Mouse (Mus musculus): Measurements from ENCODE around the gene Slc25a33.

The Slc25a33 gene

GRCm38 (mm10) chr4:149774094-149774470 lies at the start of gene Slc25a33:
Slc25a33 (minus strand) TSS chr4:149774277.
- in situ Hi-C loops (cut with MboI, MseI): no loop called here

DNA sequence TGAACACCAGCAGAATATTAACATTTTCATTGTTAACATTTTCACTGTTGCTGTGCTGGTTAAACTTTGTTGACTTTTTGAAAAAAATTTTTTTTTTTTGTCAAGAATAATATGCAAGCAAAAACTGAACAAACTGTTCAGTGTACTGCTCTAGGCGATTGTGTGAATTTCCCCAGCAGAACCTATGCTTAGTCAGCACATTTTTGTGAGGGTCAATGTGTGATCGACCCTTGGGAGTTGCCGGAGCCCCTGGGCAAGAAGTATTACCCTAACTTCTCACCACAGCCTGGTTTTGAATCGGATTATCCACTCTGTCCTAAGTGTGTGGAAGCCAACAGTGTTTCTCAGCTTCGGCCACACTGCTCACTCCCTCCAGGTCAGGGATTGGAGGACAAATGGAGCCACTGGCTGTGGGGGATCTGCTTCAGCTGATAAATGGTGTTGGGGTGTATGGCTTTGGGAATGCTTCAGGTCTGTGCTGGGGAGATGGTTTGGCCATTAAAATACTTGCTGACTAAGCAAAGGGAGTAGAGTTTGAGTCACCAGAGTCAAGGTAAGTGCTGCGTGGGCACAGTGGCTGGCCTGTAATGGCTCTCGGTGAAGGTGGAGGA lies 48.6 kb upstream of the Slc25a33 start:
- in situ Hi-C loops (cut with MboI, MseI): no loop called here

GRCm38 (mm10) chr4:149822126-149822525 lies 48.0 kb upstream of the Slc25a33 start:
- in situ Hi-C loops (cut with MboI, MseI): no loop called here

DNA sequence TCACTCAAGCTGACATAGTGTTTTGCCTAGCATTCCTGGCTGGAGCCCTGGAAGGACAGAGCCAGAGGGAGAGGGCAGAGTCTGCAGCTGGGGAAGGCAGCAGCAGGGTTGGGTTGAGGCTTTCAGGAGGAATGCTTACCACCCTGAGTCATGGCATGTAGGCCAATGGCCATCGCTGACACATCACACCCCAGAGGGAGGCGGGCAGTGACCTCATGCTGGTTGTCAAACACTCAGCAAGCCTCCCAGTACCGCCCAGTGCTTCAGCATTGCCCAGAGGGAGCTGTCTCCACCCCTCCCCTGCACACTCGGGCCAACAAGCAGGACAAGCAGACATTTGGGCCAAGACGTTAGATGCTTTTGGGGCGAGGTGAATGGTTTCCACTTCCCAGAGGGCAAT lies 46.5 kb upstream of the Slc25a33 start:
- in situ Hi-C loops (cut with MboI, MseI): no loop called here

GRCm38 (mm10) chr4:149819195-149819594 lies 45.1 kb upstream of the Slc25a33 start:
- in situ Hi-C loops (cut with MboI, MseI): loop anchor here (10.0 kb wide), 1 partner anchor 1054 kb away; no protein-coding TSS in a partner anchor

DNA sequence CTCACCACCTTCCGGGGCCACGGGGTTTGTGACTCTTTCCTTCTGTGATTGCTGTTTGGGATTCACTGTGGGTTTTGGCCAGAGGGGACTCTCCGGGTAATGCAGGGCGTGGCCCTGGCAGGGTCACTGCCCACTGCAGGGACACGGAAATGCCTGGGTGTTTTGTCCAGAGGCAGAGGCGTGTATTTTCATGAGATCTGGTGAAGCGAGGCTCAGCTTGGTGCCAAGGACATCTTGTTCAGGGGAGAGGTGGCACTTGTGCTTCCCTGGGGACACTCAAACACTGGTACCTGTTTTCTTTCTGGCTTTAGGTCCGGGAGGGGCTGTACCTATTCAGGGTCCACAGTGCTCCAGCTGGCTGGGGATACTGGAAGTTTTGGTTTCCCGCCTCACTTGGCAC lies 42.5 kb upstream of the Slc25a33 start:
- in situ Hi-C loops (cut with MboI, MseI): loop anchor here (10.0 kb wide), 1 partner anchor 1052 kb away; no protein-coding TSS in a partner anchor

- in situ Hi-C loops (cut with MboI, MseI): loop anchor here (10.0 kb wide), 1 partner anchor 1051 kb away; no protein-coding TSS in a partner anchor
Measured at GRCm38 (mm10) chr4:149815586-149815985, 41.5 kb upstream of the Slc25a33 start.

GRCm38 (mm10) chr4:149813409-149814184 lies 39.5 kb upstream of the Slc25a33 start:
- in situ Hi-C loops (cut with MboI, MseI): loop anchor here (10.0 kb wide), 1 partner anchor 1049 kb away; no protein-coding TSS in a partner anchor

GRCm38 (mm10) chr4:149810372-149810771 lies 36.3 kb upstream of the Slc25a33 start:
- in situ Hi-C loops (cut with MboI, MseI): loop anchor here (10.0 kb wide), 1 partner anchor 1046 kb away; no protein-coding TSS in a partner anchor

GRCm38 (mm10) chr4:149808584-149809227 lies 34.6 kb upstream of the Slc25a33 start:
- in situ Hi-C loops (cut with MboI, MseI): no loop called here

GRCm38 (mm10) chr4:149808060-149808567 lies 34.0 kb upstream of the Slc25a33 start:
- in situ Hi-C loops (cut with MboI, MseI): no loop called here

GRCm38 (mm10) chr4:149806699-149807381 lies 32.8 kb upstream of the Slc25a33 start:
- in situ Hi-C loops (cut with MboI, MseI): no loop called here

- in situ Hi-C loops (cut with MboI, MseI): loop anchor here (5.0 kb wide), 2 partner anchors 165 to 300 kb away; no protein-coding TSS in a partner anchor
Measured at GRCm38 (mm10) chr4:149802269-149802668, 28.2 kb upstream of the Slc25a33 start.

DNA sequence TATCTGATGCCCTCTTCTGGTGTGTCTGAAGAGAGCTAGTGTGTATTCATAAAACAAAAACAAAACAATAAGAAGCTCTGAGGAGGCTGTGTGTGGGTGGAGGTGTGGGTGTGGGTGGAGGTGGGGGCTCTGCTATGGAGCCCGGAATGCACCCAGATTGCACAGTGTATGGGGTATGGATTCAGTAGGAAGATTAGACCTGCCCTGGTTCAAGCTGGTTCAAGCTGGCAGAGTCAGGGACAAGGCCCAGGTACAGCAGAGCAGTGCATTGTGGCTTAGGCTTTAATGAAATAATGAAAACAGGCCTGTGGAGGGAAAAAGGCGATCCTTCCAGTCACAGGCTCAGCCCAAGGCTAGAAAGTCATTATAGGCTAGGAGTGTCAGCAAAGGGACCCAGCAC lies 26.5 kb upstream of the Slc25a33 start:
- in situ Hi-C loops (cut with MboI, MseI): loop anchor here (5.0 kb wide), 2 partner anchors 167 to 302 kb away; no protein-coding TSS in a partner anchor

DNA sequence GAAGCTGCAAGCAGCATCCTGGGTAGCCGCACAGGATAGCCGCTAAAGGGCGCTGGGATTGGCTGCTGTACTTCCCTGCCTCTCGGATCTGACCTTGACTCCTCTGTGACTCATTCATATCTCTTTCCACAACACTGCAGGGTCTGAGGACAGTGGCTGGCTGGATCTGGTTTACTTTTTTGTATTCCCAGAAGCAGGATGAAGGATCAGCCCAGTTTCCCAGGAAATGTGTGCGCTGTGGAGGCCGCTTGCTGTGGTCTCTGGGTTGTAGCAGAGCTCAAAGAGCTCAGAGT lies 26.0 kb upstream of the Slc25a33 start:
- in situ Hi-C loops (cut with MboI, MseI): loop anchor here (5.0 kb wide), 2 partner anchors 167 to 302 kb away; no protein-coding TSS in a partner anchor

- in situ Hi-C loops (cut with MboI, MseI): loop anchor here (5.0 kb wide), 2 partner anchors 168 to 303 kb away; no protein-coding TSS in a partner anchor
Measured at GRCm38 (mm10) chr4:149799346-149800171, 25.5 kb upstream of the Slc25a33 start.

DNA sequence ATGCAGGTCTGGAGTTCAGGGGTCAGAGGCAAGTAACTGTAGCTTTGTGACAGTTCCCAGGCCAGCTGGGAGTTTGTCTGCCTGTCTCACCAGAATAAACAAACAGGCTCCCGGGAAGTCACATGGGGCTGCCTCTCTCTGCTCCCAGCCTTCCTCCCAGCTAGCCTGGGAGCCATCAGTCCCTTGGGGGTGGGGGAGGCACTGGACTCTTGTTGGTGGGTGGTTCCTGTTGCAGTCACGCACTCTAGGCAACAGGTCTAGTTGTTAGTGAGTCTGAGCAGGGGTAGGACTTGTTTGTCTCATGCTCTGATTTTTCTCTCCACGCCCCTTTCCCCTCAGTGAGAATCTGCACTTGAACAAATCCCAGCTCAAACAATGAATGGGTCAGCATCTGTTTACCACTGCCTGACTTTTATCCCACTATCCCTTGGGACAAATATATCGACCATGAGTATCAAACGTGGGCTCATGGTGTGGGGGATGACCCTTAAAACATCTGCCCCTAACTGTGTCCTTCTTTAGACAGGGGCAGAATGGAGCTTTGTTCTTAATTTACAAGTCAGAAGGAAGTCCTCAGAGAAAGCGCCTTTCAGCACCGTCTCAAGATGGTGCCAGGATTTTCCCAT lies 24.7 kb upstream of the Slc25a33 start:
- in situ Hi-C loops (cut with MboI, MseI): no loop called here

DNA sequence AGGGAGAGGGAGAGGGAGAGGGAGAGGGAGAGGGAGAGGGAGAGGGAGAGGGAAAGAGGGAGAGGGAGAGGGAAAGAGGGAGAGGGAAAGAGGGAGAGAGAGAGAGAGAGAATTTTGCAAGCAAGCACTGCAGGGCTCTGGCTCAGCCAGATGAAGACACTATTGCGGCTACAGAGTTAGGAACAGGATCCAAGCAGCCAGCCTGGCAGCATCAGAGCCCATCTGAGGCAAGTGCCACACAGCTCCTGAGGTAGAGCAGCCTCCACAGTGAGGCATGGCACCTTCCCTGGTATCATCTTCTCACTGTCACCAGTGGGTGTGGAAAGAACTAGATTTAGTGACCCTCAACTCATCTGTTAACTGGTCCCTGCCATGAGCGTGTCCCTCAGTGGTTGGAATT lies 24.0 kb upstream of the Slc25a33 start:
- in situ Hi-C loops (cut with MboI, MseI): no loop called here

- in situ Hi-C loops (cut with MboI, MseI): no loop called here
Measured at GRCm38 (mm10) chr4:149797220-149797610, 23.1 kb upstream of the Slc25a33 start.

DNA sequence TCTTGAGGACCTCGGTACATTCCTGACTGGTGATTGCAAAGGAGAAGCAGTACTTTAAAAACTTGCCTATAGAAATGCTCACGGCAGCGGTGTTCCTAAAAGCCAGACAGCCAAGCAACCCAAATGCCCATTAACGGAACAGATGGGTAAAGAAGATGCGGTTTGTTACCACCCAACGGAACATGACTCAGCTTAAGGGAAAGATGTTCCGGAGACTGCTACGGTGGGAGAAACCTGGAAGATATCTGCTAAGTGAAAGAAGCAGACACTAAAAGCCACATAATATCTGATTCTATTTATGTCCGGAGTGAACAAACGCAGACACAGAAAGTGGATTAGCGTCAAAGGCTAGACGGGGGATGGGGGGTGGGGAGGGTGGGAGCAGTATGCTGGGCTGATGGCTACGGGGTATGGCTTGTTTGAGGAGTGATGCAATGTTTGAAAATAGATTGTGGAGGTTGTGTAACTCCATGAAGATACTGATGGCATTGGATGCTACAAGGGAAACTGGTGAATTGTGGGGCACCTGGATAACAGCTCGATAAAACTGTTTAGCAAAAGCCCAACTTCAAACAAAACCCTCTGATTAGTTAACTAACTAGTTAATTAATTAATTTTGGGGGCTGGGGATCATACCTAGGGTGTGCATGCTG lies 22.6 kb upstream of the Slc25a33 start:
- in situ Hi-C loops (cut with MboI, MseI): no loop called here

All from T-helper 1 cell (primary cell).